Mouse (Mus musculus): Measurements from ENCODE around the gene Itln1.

DNA sequence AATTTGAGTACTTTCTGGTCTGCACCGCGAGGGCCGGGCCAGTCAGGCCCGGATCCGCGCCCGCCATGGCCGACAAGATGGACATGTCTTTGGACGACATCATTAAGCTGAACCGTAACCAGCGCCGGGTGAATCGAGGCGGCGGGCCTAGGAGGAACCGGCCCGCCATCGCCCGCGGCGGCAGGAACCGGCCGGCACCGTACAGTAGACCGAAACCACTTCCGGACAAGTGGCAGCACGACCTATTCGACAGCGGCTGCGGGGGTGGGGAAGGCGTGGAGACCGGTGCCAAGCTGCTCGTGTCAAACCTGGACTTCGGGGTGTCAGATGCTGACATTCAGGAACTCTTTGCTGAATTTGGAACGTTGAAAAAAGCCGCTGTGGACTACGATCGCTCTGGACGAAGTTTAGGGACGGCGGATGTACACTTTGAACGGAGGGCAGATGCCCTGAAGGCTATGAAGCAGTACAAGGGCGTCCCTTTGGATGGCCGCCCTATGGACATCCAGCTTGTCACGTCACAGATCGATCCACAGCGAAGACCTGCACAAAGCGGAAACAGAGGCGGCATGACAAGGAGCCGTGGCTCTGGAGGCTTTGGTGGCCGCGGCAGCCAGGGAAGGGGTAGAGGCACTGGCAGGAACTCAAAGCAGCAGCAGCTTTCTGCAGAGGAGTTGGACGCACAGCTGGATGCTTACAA is 31.4 kb downstream of the Itln1 start:
- no peak for TF ChIP-seq CTCF (IDR thresholded peaks at IDR 0.05; ENCODE audit: borderline replicate concordance, extremely low read depth, insufficient read depth, insufficient read length)
- peak; percentile 20; the same call in 1 of the 2 replicates for TF ChIP-seq POLR2A (IDR thresholded peaks at IDR 0.05; ENCODE audit: borderline replicate concordance, extremely low read depth, insufficient read depth, insufficient read length, poor library complexity, severe bottlenecking)
